Mouse (Mus musculus) heart, adult 2 months (tissue): ENCODE data around the gene Sash3. TPM values are rescaled to one million over a fixed set of nuclear protein-coding genes. Genes with fewer than 3 reads are reported as not detected.

ENCODE experiments used
- DNase-seq, 2 experiments: peaks; one replicate each; pipeline ENCODE4 v3.0.0; 2021
- H3K27ac ChIP-seq: fragments of 200-600 bp; 2 replicates; pipeline ENCODE4 v1.8.1; 2022
- H3K27me3 ChIP-seq: fragments of 200-500 bp; 2 replicates; pipeline ENCODE4 v1.6.1; 2012; ENCODE audit warnings: mild to moderate bottlenecking, low read length, inconsistent platforms, mixed read lengths; ENCODE audit not compliant: control insufficient read depth, insufficient read depth
- H3K36me3 ChIP-seq: fragments of 200-500 bp; 2 replicates; pipeline ENCODE4 v1.6.1; 2012; ENCODE audit warnings: low read length, inconsistent platforms; ENCODE audit not compliant: control insufficient read depth, insufficient read depth
- H3K4me1 ChIP-seq: fragments of 200-500 bp; 2 replicates; pipeline ENCODE4 v1.6.1; 2011; ENCODE audit warnings: low read length; ENCODE audit not compliant: control insufficient read depth, insufficient read depth
- H3K4me3 ChIP-seq: fragments of 200-600 bp; 2 replicates; pipeline ENCODE4 v1.8.1; 2022
- H3K79me2 ChIP-seq: fragments of 200-500 bp; replicated peaks from 2 replicates; pipeline ENCODE4 v1.6.1; 2012; ENCODE audit warnings: mild to moderate bottlenecking, inconsistent platforms, low read length, moderate library complexity, mixed read lengths; ENCODE audit not compliant: control insufficient read depth, insufficient read depth
- H3K9ac ChIP-seq: fragments of 200-500 bp; 2 replicates; pipeline ENCODE4 v1.6.1; 2012; ENCODE audit warnings: low read depth, mild to moderate bottlenecking, control low read depth, inconsistent platforms, low read length, mixed read lengths
- CTCF ChIP-seq: fragments of 200-600 bp; IDR thresholded peaks from 2 replicates; pipeline ENCODE4 v1.8.1; 2022; ENCODE audit warnings: antibody characterized with exemption, mild to moderate bottlenecking, moderate library complexity
- EP300 ChIP-seq: fragments of 200-500 bp; IDR thresholded peaks from 2 replicates; pipeline ENCODE4 v1.6.1; 2011; ENCODE audit warnings: low read depth, low read length, control low read depth; ENCODE audit not compliant: insufficient read depth
- POLR2A ChIP-seq: fragments of 200-500 bp; IDR thresholded peaks from 2 replicates; pipeline ENCODE4 v1.6.1; 2011; ENCODE audit warnings: mild to moderate bottlenecking, low read depth, low read length, control low read depth; ENCODE audit not compliant: insufficient read depth
- WGBS: fragments of 180-500 bp; shearing (Covaris S2); methylation state at CpG from one replicate; pipeline ENCODE4 v1.1.7; 2018; 5-methylcytosine and 5-hydroxymethylcytosine counted together
- intact Hi-C: fragments of 180-260 bp; cut with DNase I; formaldehyde crosslinking; loops from one replicate; pipeline ENCODE4 v1.15.1; 2025
- polyA plus RNA-seq: library from polyadenylated mRNA; depleted of rRNA; stranded (reverse); fragments of >200 nt; gene quantifications from 2 replicates; pipeline ENCODE4 v1.2.3, GENCODE M21; 2012
- total RNA-seq, 2 experiments: library from RNA; stranded (reverse); gene quantifications; 2 replicates each; pipeline ENCODE4 v1.2.3; 2021

The Sash3 gene
- total and polyA plus RNA-seq, 3 experiments = 1.2 to 2.9 (median 1.3) TPM

- WGBS = 28% methylated on average over 3 of the region's 3 CpGs
Measured at GRCm38 (mm10) chrX:48106226-48106625, 40.0 kb upstream of the Sash3 start.

GRCm38 (mm10) chrX:48108394-48109315 lies 37.6 kb upstream of the Sash3 start, which contains the start of gene Xpnpep2:
Gene Xpnpep2 (plus strand): TSS chrX:48108725.
- peak; percentile 24 to 28 for DNase-seq
- no peak within 1 kb of the TSS for H3K9ac ChIP-seq
- no peak within 1 kb of the TSS for H3K27ac ChIP-seq
- intact Hi-C loops = no loop called here
- H3K4me3 ChIP-seq = no peak within 1 kb of the TSS
- H3K79me2 ChIP-seq = no peaks in the 10 kb centered on the region
- no peaks in the 10 kb centered on the region for H3K36me3 ChIP-seq
- TF ChIP-seq CTCF (no peak), EP300 (no peak), POLR2A (no peak)
- H3K4me1 ChIP-seq = peaks cover 8% of the 10 kb centered on the region
- WGBS = 51% methylated on average over 6 of the region's 6 CpGs
- H3K27me3 ChIP-seq = no peaks in the 10 kb centered on the region

More at GRCm38 (mm10) chrX:48106226-48106625, 40.0 kb upstream of the Sash3 start:
- intact Hi-C loops = no loop called here
- Histone ChIP-seq H3K36me3 (no peaks in the 10 kb centered on the region), H3K4me3 (no peak overlapping the region), H3K9ac (no peak overlapping the region), H3K27me3 (no peaks in the 10 kb centered on the region), H3K27ac (no peak overlapping the region), H3K4me1 (peaks cover 8% of the 10 kb centered on the region), H3K79me2 (no peaks in the 10 kb centered on the region)
- DNase-seq = peak; percentile 27 to 30
- TF ChIP-seq CTCF = no peak
- TF ChIP-seq EP300 = no peak
- no peak for TF ChIP-seq POLR2A

- intact Hi-C loops = no loop called here
- H3K79me2 ChIP-seq = no peaks in the 10 kb centered on the region
- peaks cover 8% of the 10 kb centered on the region for H3K4me1 ChIP-seq
- TF ChIP-seq EP300 (no peak), CTCF (no peak), POLR2A (no peak)
- DNase-seq = no peak
- no peak overlapping the region for H3K9ac ChIP-seq
- no peaks in the 10 kb centered on the region for H3K36me3 ChIP-seq
- no peak overlapping the region for H3K4me3 ChIP-seq
- no peak overlapping the region for H3K27ac ChIP-seq
- no peaks in the 10 kb centered on the region for H3K27me3 ChIP-seq
- 80% methylated on average over 3 of the region's 3 CpGs for WGBS
Measured at GRCm38 (mm10) chrX:48109316-48109655, 37.0 kb upstream of the Sash3 start.

GRCm38 (mm10) chrX:48119294-48119693 lies 26.9 kb upstream of the Sash3 start:
- H3K27me3 ChIP-seq = no peaks in the 10 kb centered on the region
- no peak overlapping the region for H3K27ac ChIP-seq
- no peak for TF ChIP-seq POLR2A
- TF ChIP-seq CTCF = no peak
- no peaks in the 10 kb centered on the region; the same call in 1 of the 2 replicates for H3K4me1 ChIP-seq
- intact Hi-C loops = no loop called here
- no peaks in the 10 kb centered on the region for H3K36me3 ChIP-seq
- no peak for DNase-seq
- no peak overlapping the region for H3K4me3 ChIP-seq
- H3K79me2 ChIP-seq = no peaks in the 10 kb centered on the region
- no peak overlapping the region for H3K9ac ChIP-seq

GRCm38 (mm10) chrX:48124132-48125071 lies 21.8 kb upstream of the Sash3 start:
- no peaks in the 10 kb centered on the region for H3K27me3 ChIP-seq
- no peaks in the 10 kb centered on the region for H3K79me2 ChIP-seq
- H3K4me3 ChIP-seq = peak overlapping the region; percentile 33; the same call in 1 of the 2 replicates
- no peak overlapping the region for H3K9ac ChIP-seq
- TF ChIP-seq POLR2A (no peak), EP300 (0 out of 2 replicates have a peak, but pooled peaks have one; percentile 13), CTCF (peak; percentile 86)
- H3K36me3 ChIP-seq = no peaks in the 10 kb centered on the region
- WGBS = 29% methylated on average over 17 of the region's 17 CpGs
- no peak overlapping the region for H3K27ac ChIP-seq
- DNase-seq = peak; percentile 63 to 79
- peaks cover 1% of the 10 kb centered on the region; the same call in 1 of the 2 replicates for H3K4me1 ChIP-seq
- intact Hi-C loops = loop anchor here (1.0 to 5.0 kb wide), 3 partner anchors 83 to 132 kb away; partner anchors contain the start of gene Zdhhc9
